Mouse (Mus musculus): ENCODE data around the gene Cidec.

DNA sequence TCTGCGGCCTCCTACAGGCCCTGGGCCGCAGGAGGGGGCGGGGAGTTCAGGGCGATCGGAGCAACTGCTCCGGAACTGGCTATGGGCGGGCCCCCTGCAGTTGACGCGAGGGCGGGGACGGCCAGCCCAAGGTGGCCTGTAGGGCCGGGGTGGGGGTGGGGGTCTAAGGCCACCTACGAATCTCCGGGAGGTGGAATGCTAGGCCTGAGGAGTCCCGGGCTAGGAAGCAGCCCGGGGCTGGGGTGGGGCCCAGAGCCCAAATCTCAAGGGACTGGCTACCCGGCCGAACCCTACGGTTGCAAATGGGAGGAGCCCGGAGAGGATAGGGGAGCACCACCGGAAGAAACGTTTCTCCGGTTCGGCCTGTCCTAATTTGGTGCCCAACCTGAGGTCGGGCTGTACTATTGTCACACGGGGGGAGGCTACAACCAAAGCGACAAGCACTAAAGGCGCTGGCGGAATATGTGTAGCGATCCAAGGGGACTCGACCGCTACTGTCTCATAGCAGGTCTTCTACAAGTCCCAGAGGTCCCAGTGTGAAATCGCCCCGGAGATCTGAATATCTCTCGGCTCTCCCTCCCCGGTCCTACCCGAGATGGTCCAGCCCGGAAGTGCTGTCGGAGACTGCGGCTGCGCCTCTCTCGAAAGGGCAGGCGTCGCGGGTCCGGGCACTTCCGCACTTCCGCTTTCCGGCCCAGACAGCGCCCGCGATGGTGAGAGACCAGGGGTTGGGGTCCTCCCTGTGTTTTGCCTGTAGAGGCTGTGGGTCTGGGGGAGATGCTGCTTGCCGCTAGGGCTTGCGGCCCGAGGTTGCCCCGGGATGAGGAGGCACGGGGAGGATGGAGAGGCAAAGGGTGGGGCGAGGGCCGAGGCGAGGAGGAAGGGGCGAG, 57.8 kb downstream of the Cidec start, which contains the start of the genes Tada3 and Arpc4:
- TF ChIP-seq CTCF (IDR thresholded peaks at IDR 0.05 in 2 of 3, conservative IDR thresholded peaks at IDR 0.05 in 1 of 3; ENCODE audit: control insufficient read depth in 1 of 3, insufficient read depth in 1 of 3, low read depth in 2 of 3, low read length in 3 of 3, poor library complexity in 1 of 3, severe bottlenecking in 1 of 3): no peak
- 0 out of 2 replicates have a peak, but pooled peaks have one; percentile 42 for TF ChIP-seq MEF2A (IDR thresholded peaks at IDR 0.05; ENCODE audit: extremely low read depth, insufficient replicate concordance, low read depth, low read length, poor library complexity, severe bottlenecking)

All from MEL (cell line).